Mouse (Mus musculus) heart, adult 11 months (tissue): ENCODE results near the gene Klhl29.
A peak's percentile ranks its signal among the peaks of the same experiment; 100 is the strongest.

Source experiments
- DNase-seq: peaks from one replicate; pipeline ENCODE4 v3.0.0; 2022

Gene Klhl29

DNA sequence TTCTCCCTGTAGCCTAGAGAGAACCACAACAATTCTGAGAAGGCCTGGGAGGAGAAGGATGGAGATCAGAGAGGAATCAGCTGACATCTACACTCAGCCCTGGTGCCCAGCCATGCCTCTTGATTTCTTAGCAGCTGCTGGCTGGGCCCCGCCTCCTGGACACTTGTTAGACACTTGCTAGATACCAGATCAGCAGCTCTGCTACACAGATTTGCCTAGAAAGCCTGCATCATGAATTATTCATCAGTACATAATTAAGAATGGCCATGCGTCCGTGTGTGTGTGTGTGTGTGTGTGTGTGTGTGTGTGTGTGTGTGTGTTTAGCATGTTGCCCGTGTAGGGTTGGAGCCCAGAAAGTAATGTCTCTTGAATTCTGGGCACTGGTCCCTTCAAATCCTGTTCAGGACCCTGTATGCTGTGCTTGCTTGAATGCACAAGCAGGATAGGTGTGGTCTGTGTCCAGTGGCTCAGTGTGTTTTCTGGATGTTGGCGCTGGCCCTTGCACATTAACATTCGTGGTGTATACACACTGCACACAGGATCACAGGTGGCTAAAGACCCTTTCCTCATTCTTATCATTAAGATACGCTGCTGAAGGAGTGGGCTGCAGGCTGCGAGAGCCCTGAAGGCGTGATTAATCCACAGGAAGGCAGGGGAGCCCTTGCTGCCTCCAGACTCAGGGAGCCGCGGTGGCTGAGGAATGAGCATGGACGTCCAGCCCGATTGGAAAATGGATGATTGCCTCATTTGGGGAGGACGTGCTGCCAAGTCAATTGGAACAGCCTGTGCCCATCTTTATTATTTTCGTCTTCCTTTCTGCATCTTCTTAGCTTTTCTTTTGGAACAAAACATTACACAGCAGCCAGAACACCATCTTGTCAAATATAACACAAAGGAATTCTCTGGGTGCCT lies 159.4 kb downstream of the Klhl29 start:
- peak; percentile 92 for DNase-seq

GRCm38 (mm10) chr12:5214266-5214665 lies 161.2 kb downstream of the Klhl29 start:
- DNase-seq = no peak

- DNase-seq = peak; percentile 97
Measured at GRCm38 (mm10) chr12:5213339-5214104, 162.0 kb downstream of the Klhl29 start.

- DNase-seq = no peak
Measured at GRCm38 (mm10) chr12:5211884-5212283, 163.6 kb downstream of the Klhl29 start.

GRCm38 (mm10) chr12:5210786-5211185 lies 164.7 kb downstream of the Klhl29 start:
- DNase-seq = no peak

DNA sequence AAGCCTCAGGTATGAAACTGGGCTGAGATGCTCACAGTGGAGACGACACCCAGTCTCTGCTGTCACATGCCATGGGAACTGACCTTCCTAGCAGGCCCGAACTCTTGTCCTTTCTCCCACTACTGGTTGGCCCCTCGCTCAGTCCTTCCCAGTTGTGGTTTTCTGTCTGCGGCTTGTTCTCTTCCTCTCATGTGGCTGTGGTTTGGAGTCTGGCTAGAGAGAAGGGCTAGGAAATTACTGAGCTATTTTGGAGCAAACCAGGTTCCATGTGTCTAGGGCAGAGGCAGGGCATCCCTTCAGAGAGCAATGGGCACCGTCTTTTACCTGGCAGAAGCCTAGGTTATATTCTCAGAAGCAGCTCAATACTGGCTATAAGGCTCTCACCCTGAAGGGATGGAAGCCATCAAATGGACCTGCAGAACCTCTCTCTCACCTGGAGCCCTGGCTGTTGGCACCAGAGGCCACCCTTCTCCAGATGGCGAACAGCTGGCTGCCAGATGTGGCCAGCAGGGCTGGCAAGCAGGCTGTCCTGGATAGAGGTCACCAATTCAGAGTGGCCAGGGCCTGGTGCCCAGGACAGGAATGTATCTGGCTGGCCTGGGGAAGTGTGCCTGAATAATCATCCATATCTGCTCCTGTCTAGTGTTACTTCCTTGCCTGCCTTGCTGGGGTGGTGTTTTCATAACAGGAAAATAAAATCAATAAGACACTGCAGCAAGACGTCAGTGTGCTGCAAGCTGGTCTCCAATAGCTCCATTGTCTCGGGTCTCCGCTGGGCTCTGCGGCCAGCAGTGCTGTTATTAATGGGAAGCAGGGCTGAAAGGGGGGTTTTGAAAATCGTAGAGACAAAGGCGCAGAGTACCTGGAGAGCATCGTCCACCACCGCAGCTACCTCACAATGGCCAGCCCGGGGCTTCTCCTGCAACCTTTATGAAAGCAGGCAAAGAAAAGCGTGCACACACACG lies 167.3 kb downstream of the Klhl29 start:
- peak; percentile 94 for DNase-seq

- no peak for DNase-seq
Measured at GRCm38 (mm10) chr12:5207172-5207571, 168.3 kb downstream of the Klhl29 start.

GRCm38 (mm10) chr12:5204071-5204840 lies 171.2 kb downstream of the Klhl29 start:
- no peak for DNase-seq

GRCm38 (mm10) chr12:5203385-5203784 lies 172.1 kb downstream of the Klhl29 start:
- no peak for DNase-seq

DNA sequence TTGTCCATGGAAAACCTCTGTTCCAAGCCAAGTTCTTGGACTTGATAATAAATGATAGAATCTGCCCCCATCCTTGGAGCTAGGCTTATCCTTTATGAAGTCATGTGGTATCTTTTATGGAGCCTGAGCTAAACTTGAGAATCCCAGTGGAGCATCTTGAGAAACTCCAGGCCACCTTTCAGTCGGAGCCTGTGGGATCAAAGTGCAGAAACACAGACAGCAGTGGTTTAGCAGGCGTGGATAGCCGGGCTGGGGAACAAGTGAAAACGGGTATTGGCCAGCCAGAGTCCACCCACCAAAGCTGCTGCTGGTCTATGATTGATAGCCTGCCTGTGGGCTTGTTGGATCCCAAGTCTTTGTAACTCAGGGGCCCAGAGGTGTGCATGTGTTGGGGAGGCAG lies 177.2 kb downstream of the Klhl29 start:
- no peak for DNase-seq

GRCm38 (mm10) chr12:5194176-5194575 lies 181.3 kb downstream of the Klhl29 start:
- no peak for DNase-seq

DNA sequence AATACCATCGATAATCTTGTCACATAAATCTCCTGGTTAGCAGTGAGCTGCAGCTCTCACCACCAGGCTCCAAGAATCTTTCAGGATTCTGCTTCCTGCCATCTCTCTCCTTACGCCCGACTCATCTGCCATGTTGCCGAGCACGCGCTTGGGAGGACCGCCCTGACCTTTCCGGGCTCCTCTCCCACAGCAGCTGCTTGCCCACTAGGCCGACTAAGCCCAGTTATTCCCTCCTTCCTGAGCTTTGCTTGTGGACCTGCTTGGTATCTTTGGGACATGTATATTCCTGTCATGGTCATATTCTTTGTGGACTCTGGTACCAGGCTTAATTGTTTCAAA lies 183.1 kb downstream of the Klhl29 start:
- no peak for DNase-seq

DNA sequence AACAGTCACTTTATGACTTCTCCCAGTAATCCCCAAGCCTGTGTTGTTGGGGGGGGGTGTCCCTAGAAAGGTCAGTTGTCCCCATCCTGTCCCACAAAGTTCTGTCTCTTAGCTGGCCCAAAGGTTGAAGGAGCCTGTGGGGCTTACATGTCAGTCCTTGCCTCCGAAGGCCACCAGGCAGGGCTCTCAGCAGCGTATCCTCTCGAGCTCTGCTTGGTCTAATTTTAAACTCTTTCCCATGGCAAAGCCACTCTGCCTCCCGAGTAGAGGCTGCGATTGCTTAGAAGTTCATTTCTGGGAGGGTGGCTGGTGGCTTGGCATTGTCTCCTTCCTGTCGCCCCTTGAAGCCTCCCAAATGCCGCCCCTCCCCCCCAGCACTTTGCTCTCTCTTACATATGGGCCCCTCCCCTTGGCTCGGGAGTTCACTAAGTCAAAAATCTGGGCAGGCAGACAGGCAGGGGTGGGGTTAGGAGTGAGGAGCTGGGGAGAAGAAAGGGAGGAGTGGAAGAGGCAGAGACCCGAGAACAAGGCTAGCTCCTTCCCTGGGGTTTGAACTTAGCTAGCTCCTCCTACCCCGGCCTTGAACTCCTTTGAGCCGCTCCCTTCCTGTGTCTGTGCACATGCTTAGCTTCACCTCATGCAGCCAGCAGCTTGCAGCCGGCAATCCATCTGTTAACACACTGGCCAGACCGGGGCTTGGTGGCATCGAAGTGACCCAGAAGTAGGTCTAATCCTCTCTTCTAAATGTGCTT lies 183.7 kb downstream of the Klhl29 start:
- DNase-seq = peak; percentile 98

DNA sequence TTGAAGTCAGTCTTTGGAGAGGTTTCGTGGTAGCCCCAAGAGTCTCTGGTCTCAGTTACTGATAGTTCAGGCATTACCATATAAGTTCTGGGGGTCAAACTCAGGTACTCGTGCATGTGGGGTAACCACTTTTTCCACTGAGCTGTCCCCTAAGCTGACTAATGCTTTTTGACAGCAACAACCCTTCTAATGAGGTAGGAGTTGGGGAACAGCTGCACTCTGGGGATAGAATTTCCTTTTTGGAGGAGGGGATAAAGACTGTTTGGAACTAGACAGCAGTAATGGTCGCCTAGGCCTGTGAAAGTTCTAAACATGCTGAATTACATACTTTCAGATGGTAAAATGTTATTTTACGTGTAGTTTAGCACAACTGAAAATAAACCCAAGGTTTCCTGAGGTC lies 184.3 kb downstream of the Klhl29 start:
- no peak for DNase-seq

DNA sequence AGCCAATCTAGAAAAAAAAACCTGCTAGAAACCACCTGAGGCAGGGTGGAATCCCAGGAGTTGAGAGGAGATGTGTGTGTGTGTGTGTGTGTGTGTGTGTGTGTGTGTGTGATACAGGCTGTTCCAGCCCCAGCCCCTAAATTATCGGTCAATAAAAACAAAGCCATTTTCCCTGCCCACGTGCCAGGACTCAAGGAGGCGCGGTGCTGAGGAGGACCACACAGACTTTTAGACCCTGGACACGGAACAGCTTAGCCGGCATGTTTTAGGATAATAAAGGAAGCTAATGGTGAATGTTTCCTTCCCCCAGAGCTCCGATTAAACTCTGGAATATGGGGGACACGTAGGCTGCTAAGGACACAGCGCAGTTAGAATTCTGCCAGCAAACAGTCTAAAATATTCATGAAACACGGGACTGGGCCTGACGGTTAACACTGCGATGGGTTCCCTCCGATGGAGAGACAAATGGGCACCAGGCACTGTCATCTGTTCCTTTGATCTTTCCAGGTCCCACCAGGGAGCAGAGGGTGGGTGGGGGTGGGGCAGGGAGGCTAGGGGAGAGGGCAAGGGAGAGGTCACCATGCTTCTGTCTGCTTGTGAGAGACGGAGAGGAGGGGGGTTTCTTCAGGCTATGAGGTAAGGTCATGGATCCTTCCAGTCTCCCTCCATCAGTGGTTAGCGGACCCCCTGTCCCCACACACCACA lies 185.9 kb downstream of the Klhl29 start:
- no peak for DNase-seq

GRCm38 (mm10) chr12:5188899-5189298 lies 186.6 kb downstream of the Klhl29 start:
- no peak for DNase-seq

DNA sequence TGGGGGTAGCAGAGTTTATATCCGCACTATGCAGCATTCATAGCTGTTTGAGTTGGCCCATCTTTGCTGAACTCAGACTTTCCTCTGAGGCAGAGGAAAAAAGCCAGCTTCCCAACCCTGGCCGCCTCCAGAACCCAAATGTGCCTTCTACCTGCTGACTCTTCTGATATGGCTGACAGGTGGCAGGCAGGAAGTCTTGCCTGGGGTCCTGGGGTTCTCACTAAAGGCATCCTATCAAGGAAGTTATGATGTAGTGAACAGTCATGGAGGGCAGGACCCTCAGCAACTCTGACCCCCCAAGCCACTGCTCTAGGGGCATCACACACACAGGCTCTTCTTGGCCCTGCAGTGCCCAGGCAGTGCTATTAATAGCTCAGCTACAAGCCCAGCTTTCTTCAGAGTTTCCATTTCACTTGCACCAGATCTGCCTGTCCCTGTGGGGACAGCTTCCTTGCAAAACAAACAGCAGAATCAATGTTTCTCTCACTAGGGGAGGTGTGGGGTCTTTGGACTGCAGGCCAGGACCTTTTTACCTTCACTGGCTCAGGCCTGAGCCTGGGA lies 187.6 kb downstream of the Klhl29 start:
- peak; percentile 91 for DNase-seq

GRCm38 (mm10) chr12:5186645-5187044 lies 188.8 kb downstream of the Klhl29 start:
- DNase-seq = no peak

- DNase-seq = peak; percentile 93
Measured at GRCm38 (mm10) chr12:5185603-5186002, 189.9 kb downstream of the Klhl29 start.

GRCm38 (mm10) chr12:5182586-5182985 lies 192.9 kb downstream of the Klhl29 start:
- DNase-seq = no peak
